Mouse (Mus musculus): ENCODE results near the gene Ankrd63.

DNA sequence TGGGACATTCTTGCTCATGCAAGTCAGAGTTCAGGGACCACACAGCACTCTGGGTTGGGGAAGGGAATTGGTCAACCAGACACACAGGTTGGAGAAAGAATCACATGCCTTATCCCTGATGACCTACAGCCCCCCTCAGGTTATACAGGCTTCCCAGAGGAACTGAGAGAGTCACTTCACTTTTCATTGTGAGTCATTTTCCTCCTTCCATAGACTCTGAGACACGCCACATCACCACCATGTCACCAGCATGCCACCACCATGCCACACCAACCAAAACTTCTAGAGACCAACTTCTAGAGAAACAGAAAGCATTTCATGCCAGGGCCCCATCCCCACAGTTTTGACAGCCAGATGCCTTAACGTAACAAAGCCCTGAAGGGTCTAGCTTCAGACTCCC is 23.1 kb upstream of the Ankrd63 start:
- no peak for TF ChIP-seq GATA1 (IDR thresholded peaks at IDR 0.05; ENCODE audit: borderline replicate concordance, low read length)
- TF ChIP-seq FLI1 (IDR thresholded peaks at IDR 0.05; ENCODE audit: low read length): no peak
